Mouse (Mus musculus): ENCODE data around the gene Ubl7. TPM values are rescaled to one million over a fixed set of nuclear protein-coding genes. Genes with fewer than 3 reads are reported as not detected.

Gene Ubl7
- polyA plus RNA-seq, 1 experiment from 2014 or later: 101 TPM

- H3K27ac ChIP-seq (ENCODE audit: low read length): no peak overlapping the region
- no peak overlapping the region for H3K4me3 ChIP-seq (ENCODE audit: low read depth, low read length)
- 35% methylated on average over 3 of the region's 3 CpGs for WGBS
- H3K27me3 ChIP-seq (ENCODE audit: control insufficient read depth, insufficient read depth, low read length): no peaks in the 10 kb centered on the region
- H3K4me1 ChIP-seq (ENCODE audit: control insufficient read depth, insufficient read depth, low read length): no peaks in the 10 kb centered on the region
- no peak for ATAC-seq (ENCODE audit: insufficient number of reproducible peaks, insufficient read depth, low FRiP score, low read depth)
- no peaks in the 10 kb centered on the region for H3K36me3 ChIP-seq (ENCODE audit: control insufficient read depth, insufficient read depth, low read length)
- no peak overlapping the region for H3K9ac ChIP-seq (replicated peaks; ENCODE audit: low read depth, low read length)
- no peak overlapping the region for H3K4me2 ChIP-seq (replicated peaks; ENCODE audit: low read depth, low read length)
- no peaks in the 10 kb centered on the region; the same call in 1 of the 2 replicates for H3K9me3 ChIP-seq (ENCODE audit: control insufficient read depth, low read depth, low read length)
These were observed 68.1 kb downstream of the Ubl7 start for GRCm38 (mm10) chr9:57978858-57979257.

Other genes starting within 250 kb of the Ubl7 start
- gene Cyp1a2, start 227.3 kb upstream of the Ubl7 start, polyA plus RNA-seq (2014; fragmentation: Nextera tagmentation; extraction: Ambion mirVana): not detected in 2 replicates
- not detected in 2 replicates for gene Cyp1a1, start 223.1 kb upstream of the Ubl7 start, polyA plus RNA-seq (2014; fragmentation: Nextera tagmentation; extraction: Ambion mirVana)
- gene Edc3, start 202.4 kb upstream of the Ubl7 start, polyA plus RNA-seq (2014; fragmentation: Nextera tagmentation; extraction: Ambion mirVana): 22.8 and 23.1 TPM in 2 replicates
- gene Clk3, start 145.1 kb upstream of the Ubl7 start, polyA plus RNA-seq (2014; fragmentation: Nextera tagmentation; extraction: Ambion mirVana): 66.0 and 73.1 TPM in 2 replicates
- 5.5 and 8.5 TPM in 2 replicates for gene Arid3b, start 74.2 kb upstream of the Ubl7 start, polyA plus RNA-seq (2014; fragmentation: Nextera tagmentation; extraction: Ambion mirVana)
- 1.0 and 1.1 TPM in 2 replicates for gene Sema7a, start 29.1 kb downstream of the Ubl7 start, polyA plus RNA-seq (2014; fragmentation: Nextera tagmentation; extraction: Ambion mirVana)
- gene Cyp11a1, start 95.4 kb downstream of the Ubl7 start, polyA plus RNA-seq (2014; fragmentation: Nextera tagmentation; extraction: Ambion mirVana): 0.26 and 0.57 TPM in 2 replicates
- 4.3 and 6.0 TPM in 2 replicates for gene Stra6, start 152.8 kb downstream of the Ubl7 start, polyA plus RNA-seq (2014; fragmentation: Nextera tagmentation; extraction: Ambion mirVana)
- 0.91 TPM in 1 of 2 replicates, not detected in the other for gene Ccdc33, start 207.8 kb downstream of the Ubl7 start, polyA plus RNA-seq (2014; fragmentation: Nextera tagmentation; extraction: Ambion mirVana)

Measured in stomach, embryonic 14.5 days (tissue).